Mouse (Mus musculus): ENCODE measurements at regions not wholly inside any gene's neighbourhood (a gene's known extent, or its start where the extent isn't known, plus 50 kb on each side); places are given as distances from the start of the nearest gene placed in this dataset.
"Not testable (repeated sequence)": the region's sequence is repeated elsewhere in the genome, so short reads cannot be mapped to it uniquely, and the experiment has no call there.

DNA sequence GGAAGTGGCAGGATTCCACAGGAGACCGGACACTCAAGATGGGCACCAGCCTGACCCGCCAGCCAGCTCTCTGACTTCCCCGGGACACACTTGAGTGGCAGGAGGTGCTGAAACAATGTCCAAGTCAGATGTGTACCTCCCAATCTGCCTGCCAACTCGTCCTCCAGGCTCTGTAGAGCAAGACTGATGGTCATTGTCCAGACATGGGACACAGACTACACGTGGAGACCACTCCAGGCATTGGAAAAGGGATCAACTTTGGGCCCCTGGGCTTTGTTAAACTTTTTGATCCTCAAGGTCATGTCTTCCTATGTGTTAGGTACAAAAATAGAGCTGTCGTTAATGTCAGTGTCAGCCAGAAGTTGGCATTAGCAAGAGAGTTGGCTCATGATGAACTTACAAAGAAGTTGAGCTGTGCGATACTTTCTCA is 214.6 kb downstream of the 3100002H09Rik start:
- DNase-seq (ENCODE audit: low read depth, low spot score) = no peak

DNA sequence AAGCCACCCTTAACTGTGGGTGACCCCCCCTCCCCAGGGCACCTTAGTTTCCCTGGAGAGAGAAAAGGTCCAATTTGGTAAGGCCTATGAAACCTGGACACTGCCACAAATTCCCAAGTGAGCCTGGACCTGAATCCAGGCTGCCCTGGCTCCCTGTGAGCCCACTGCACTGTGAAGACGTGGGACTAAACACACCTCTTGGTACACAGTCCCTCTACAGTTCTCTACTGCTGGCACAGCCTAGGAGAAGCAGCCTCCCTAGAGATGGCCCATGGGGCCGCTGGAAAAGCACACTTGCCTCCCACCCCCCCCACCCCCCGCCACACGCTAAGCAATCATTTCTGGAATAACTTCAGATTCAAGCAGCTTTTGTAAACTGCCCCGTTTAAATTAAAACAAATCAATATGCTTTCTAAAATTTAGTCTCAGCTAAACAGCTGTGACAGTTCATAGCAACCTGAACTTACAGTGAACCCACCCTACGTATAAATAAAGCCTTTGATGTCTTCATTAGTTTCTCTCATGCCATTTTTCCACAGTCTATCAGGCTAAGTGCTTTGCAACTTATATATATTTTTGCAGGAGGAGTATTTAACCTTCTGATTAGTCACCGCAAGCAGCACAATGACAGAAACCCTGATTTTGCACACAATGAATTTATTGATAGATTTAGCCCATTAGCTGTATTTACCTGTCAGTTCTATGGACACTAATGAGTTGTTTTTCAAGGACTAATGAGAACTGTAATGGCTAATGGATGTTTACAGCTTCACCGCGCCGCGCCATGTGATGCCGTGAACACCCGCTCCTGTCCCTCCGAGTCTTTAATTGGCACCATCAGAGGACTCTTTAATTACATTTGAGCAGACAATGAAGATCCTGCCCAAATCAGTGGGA is 215.3 kb downstream of the 3100002H09Rik start:
- DNase-seq (ENCODE audit: low read depth, low spot score) = no peak

DNA sequence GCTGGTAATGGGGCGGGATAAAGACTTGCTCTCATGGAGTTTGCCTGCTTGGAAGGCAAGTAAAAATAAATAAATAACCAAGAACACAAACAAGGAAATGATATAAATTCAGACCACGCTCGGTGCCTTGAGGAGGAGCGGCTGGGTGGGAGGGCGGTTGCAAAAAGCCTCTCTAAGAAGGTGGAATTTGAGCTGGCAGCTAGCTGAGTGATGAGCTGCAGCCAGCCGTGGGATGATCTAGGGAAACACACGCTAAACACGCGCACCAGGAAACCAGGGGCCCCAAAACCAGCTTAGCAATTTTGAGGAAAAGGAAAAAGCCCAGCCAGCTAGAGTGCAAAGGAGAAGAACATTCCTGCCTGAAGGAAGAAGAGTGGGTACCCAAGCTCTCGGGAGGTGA is 217.0 kb downstream of the 3100002H09Rik start:
- DNase-seq (ENCODE audit: low read depth, low spot score) = no peak

DNA sequence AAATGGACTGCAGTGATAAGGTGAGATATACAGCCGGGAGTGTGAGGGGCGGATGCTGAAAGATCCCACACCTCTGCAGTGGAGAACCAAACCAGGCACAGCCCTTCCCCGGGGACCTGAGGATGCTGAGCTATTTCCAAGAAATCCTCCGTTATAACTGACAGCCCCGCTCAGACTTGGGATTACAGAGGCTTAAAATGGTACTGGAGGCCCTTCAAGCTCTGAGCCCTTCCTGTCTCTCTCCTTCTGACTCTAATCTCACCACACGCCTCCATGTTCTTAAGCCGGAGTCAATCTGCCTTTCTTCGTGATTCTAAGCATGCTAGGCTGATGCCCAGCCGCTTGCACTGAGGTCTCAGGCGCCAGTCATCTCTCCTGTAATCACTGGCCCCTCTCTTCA is 221.5 kb downstream of the 3100002H09Rik start:
- no peak for DNase-seq (ENCODE audit: low read depth, low spot score)

DNA sequence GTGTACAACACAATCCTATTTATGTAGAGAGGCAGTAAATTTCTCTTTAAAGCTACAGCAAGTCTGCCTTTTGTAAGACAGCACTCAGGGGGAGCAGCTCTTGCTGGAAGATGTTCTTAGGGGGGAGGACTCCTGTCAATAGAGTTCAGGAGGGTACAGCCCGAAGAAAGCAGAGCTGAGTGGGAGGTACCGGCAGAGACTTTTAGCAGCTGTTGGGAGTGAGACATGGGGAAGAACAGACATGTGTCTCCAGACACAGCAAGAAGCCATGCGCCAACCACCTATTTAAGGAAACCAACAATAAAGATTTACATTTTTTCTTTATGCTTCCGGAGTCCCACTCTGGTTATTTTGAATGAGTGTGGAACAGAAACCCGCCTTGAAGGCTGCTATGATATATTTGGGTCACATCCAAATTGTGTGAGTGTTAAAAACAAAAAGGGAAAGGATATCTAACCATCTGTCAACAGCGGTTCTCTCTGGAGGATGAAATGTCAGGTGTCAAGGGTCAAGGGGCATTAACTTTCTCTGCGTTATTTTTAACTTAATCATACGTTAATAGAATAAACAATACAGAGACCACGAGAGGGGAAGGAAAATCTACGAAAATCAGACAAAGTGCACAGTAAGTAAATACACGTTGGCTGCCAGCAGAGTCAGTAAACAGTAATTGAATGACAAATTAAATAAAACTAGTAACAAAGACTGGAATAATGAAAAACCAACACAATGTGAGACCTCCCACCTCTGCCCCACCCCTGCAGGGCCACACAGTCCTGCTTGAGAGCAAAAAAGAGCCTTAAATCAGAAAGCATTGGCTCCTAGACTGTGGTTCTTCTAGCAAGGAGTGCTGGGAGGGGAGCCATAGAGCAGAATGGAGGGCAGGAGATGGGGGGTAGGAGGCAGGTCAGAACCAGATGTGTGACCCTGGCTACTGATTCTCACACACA is 225.2 kb downstream of the 3100002H09Rik start:
- no peak for DNase-seq (ENCODE audit: low read depth, low spot score)

DNA sequence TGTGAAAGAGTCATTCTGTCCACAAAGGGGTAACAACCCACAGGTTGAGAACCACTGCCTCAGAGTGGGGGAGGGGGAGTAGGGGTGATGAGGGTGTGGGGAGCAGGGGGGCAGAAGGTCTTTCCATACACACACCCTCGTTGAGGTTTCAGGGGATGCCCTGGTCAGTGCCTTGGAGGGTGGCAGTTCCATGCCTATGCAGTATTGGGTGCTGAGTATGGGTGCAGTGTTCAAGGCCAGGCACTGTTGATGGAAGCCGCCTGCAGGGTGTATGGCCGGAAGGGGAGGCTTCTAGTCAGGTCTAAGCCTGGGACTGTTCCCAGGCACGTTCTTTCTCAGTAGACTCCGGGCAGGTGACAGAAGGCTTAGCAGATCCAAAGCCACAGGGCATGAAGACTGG is 234.1 kb downstream of the 3100002H09Rik start:
- no peak for DNase-seq (ENCODE audit: low read depth, low spot score)

DNA sequence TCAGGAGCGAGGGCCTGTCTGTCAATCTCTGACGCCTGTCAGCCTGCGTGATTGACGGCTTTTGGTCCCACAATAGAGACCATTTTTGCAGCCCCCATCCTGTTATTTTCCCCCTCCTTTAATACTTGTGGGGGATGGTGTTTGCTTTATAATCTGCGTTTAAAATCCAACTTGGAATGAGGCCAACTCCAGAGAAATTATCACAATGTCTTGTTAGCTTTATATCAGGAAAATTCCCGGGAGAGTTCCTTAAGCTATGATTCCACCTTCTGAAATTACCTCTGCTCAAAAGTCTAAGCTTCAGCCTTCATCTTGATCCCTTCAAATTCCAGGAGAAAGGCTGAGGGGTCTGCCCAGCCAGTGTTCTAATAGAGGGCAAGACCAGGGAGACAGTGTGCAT is 235.0 kb downstream of the 3100002H09Rik start:
- DNase-seq (ENCODE audit: low read depth, low spot score) = no peak

DNA sequence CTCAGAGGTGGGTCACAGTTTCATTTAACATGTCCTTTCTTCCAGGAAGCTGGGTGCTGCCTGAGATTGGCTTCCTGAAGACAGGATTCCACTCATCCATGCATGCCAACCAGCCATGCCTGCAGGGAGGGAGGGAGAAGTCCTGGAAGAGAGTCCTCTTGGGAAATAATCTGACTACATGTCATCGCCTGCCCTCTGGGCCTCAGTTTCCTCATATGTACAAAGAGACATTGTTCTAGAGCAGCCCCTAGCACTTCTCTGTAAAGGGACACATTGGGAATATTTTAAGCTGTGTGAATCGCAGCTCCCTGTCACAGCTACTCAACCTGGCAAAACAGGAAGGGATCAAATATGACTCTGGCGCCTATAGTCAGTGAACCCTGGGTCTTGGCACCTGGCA is 241.8 kb downstream of the 3100002H09Rik start:
- no peak for DNase-seq (ENCODE audit: low read depth, low spot score)

DNA sequence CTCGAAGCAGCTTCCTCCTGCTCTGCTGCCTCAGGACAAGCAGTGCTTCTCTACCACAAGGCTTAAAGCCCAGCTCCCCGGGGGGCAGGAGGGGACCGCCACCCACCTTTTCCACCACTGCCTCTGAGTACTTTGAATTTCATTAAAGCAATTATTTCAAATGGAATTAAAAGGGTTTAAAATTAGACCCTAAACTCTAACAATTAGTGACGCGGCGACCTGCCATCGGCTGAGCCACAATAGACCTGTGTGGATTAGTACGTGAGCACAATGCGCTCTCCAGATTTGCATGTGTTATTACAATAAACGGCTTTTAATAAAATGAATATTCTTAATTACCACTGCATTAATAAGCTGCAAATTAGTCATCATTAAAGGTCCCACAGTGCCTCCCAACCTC is 242.5 kb downstream of the 3100002H09Rik start:
- no peak for DNase-seq (ENCODE audit: low read depth, low spot score)

DNA sequence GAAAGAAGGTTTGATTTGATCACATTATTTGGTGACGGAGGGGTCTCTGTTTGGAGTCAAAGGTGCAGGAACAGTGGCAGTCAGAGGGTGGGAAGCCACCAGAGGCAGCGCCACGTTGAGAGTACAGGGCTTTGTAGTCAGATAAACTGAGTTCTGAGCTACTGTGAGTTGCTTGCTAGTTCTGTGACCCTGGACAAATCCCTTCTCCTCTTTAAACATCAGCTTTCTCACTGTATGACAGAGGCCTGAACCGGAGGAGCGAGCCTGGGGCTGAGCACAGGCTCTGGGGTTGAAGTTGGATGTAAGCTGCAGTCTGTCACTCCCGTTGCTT is 250.1 kb downstream of the 3100002H09Rik start:
- no peak for DNase-seq (ENCODE audit: low read depth, low spot score)

DNA sequence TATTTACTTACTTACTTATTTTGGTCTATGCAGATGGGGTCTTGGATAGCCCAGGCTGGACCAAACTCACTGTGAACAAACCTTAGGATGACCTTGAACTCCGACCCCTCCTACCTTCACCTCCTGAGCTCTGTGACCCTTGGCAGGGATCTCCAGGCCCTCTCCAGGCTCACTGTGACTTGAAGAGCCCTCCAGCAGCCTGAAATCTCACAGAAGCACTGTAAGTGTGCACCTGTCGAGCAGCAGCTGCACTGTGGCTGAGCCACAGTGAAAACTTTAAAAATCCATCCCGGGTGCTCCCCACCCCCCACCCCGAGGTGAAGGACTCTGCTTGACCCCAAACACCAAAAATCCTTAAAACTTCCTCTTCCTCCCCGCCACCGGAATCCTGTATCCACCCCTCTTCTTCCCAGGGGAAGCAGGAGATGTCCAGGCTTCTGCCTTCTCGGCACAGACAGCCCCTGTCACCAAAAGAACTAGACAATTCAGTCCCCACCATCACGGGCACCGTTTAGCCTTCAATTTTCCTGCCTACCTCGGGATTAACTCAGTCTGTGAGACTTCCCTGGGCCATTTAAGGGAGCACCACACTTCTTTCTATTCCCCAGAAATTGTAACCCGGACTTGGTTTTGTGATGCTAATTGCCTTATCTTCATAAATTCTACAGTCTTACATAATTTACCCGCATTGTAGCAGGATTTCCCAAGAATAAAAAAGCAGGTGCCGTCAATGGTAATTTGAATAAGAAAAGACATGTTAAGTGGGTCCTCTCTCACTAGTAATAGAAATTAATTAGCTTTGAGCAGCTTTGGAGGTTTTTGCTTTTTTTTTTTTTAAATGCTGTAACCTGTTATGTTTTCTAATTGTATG is 250.7 kb downstream of the 3100002H09Rik start:
- no peak for DNase-seq (ENCODE audit: low read depth, low spot score)

DNA sequence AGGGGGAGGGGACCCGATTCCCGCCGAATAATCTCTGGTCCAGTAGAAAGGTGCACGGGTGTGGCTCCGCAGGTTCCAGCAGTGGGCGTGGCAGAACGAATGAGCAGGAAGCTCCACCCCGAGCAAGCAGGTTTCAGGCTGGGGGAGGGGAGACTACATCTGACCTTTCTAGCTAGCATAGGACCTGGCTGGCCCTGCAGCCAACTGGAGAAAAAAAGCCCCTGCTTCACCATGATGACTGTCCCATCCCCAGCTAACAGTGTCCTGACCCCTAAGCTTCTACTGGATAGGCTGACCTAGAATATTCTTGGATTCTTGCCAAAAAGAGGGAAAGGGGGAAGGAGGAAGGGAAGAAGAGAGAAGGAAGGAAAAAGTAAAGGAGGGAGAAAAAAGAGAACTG is 252.1 kb downstream of the 3100002H09Rik start:
- DNase-seq (ENCODE audit: low read depth, low spot score) = not testable (repeated sequence)

DNA sequence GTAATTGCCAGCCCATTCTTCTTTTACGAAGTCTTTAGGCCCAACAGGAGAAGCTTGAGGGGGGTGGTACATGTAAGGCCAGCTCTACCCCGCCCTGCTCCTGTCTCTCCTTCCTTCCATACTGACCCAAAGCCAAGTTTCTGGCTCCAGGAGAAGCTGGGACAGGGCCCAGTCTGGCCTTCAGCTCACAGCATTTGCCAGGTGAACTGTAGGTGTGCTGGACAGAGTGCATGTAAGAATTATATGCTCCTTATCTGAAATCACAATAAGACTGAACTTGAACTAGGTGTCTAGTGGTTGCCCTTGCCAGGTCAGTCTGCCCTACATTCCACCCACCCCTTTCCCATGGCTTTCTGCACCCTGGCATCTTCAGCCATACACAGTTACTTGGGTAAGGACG is 260.2 kb downstream of the 3100002H09Rik start:
- no peak for DNase-seq (ENCODE audit: low read depth, low spot score)

DNA sequence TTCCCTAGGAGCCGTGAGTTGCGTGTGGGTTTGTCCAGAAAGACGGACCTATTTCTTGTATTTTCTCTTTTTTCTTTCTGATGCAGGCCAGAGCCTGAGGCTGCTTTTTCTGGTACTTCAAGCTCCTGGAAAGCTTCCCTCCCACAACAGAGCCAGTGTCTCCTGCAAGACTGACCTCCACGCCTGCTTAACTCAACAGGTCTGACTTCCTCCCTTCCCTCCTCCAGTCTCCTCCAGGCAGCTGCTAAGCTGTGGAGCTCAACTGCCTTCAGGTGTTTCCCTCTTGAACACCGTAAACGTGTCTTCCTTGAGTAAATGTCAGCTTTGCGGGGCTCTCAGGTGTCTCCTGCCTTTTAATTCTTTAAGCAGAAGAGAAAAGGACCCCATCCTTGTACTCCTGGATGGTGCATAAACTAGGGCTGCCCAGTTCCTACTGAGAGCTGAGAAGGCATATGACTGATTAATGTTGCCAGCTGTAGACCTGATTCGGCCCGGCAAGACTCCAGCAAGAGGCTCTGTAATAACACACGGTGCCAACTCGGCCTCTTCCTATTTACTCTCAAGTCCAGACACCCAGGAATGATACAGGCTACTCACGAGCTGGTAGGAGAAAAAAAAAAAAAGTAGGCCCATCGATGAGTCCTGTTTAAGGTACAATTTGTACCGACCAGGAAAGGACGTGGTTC is 260.9 kb downstream of the 3100002H09Rik start:
- DNase-seq (ENCODE audit: low read depth, low spot score) = no peak

DNA sequence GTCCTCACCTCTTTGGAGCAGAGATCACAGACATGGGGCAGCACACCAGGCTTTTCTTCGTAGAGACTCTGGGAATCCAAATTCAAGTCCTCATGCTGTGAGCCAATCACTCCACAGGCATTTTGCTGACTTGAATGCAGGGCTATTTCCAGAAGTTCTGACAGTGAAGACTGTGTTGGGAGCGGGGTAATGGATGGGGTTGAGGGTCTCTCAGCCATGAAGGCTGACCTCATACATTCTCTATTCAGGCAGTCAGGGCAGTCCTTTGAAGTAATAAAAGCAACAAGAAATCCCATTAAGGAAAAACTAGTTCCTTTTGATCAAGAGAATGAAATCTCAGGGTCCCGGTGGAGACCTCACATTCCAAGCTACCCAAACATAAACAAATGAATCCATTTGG is 261.5 kb downstream of the 3100002H09Rik start:
- DNase-seq (ENCODE audit: low read depth, low spot score) = no peak

DNA sequence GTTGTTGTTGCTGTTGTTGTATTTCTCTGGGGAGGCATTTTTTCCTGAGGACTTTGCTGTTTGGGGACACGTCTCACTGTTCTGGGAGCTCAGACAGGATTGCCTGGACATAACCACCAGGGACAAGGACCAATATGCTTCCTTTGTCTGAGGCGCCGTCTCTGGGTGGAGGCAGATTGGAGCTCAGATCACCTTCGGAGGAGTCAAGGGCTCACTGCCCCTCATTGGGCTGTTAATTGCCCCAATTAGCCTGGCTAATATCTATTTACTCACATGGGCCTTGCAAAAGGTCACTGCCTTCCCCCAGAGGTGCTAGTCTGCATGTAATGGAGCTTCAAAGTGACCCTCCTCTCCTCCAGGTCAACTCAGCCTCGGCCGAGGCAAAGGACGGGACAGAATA is 270.5 kb downstream of the 3100002H09Rik start:
- DNase-seq (ENCODE audit: low read depth, low spot score) = no peak

DNA sequence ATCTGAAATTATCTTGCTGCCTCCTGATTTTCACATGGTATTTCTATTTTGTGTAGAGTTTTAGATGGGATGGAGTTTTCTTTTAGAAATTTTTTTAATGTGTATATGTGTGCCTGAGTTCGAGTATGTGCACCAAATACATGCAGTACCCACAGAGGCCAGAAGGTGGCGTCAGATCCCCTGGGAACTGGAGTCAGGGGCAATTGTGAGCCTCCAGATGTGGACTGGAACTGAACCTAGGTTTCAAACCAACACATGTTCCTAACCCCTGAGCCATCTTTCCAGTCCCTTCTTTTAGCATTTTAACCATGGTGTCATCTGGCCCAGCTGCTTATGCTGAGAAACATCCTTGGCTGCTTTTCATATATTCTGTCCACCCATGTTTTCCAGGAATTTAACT is 274.9 kb downstream of the 3100002H09Rik start:
- DNase-seq (ENCODE audit: low read depth, low spot score) = peak; percentile 49

DNA sequence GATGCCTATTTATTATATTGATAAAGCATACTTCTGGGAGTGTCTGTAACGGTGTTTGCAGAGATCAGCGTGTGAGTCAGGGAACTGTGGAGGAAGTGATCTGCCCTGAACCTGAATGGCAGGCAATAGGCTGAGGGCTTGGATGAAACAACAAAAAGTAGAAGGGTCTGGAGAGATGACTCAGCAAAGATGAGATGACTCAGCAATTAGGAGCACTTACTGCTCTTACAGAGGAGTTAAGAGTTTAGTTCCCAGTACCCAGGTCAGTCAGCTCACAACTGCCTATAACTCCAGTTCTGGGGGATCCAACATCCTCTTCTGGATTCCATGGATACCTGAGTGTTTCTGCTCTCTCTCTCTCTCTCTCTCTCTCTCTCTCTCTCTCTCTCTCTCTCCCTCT is 277.6 kb downstream of the 3100002H09Rik start:
- DNase-seq (ENCODE audit: low read depth, low spot score) = peak; percentile 56

DNA sequence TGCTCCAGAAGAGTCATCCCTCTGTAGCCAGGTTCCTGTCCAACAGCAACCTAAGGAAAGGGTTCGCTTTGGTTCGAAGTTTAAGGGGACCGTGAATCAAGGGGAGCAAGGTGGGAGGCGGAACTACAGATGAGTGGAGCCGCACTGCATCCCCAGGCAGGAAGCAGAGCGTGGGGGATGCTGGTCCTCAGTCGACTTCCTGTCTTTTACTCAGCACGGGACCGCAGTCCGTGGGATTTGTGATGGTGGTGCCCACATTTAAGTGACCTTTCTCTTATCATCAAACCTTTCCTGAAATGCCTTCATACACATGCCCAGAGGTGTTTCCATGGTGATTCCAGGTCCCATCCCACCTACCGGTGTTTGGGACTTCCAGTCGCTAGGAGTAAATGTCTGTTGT is 278.2 kb downstream of the 3100002H09Rik start:
- DNase-seq (ENCODE audit: low read depth, low spot score) = peak; percentile 16

DNA sequence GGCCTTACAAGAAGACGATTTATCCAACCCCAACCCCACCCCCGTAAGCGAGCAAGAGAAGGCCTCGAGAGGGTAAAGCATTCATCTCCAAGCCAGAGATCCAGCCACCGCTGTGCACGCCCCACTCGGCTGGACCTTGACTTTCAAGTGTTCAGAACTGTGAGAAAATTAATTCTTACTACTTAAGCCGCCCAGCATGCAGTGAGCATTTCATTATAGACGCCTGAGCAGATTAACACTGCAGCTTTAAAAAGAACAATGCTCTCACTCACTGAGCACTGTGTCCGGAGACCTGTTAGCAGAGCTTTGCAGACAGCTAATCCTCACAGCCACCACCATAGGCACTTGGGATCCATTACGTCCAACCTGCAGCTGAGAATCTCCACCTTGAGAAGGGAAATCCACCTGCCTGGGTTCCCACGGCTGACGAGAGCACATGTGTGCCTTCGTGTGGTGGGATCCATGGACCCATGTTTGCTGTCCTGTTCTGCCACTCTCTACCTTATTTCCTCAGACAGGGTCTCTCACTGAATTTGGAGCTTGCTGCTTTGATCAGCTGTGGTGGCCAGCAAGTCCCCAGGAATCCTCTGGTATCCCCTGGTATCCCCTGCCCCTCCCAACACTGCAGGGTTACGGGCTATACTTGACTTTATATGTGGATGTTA is 281.4 kb downstream of the 3100002H09Rik start:
- no peak for DNase-seq (ENCODE audit: low read depth, low spot score)

DNA sequence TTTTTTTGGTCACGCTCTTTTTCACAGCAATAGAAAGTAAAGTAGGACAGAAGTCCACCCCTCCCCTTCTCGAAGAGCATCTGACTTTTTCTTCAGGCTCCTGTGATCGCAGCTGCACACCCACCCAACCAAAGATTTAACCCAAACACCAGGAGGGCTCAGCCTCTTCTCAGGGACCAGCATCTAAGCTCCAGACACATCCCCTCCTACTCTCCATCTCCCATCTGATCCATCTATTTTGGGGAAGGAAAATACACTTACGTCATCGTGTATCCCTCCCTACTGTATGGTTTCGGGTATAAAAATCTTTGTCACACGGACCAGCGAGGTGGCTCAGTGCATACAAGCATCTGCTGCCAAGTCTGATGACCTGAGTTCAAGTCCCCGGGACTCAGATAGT is 284.3 kb downstream of the 3100002H09Rik start:
- no peak for DNase-seq (ENCODE audit: low read depth, low spot score)

Measured in ES-CJ7 (cell line).